Mouse (Mus musculus) central nervous system, embryonic 14 days (tissue): Measurements from ENCODE around the gene Mms22l. TPM values are rescaled to one million over a fixed set of nuclear protein-coding genes. Genes with fewer than 3 reads are reported as not detected.

Source experiments
- polyA plus RNA-seq: library from polyadenylated mRNA; depleted of rRNA; stranded (reverse); fragments of >200 nt; gene quantifications from 2 replicates; pipeline ENCODE4 v1.2.3, GENCODE M21; 2012; rRNA removed

Mms22l gene
- polyA plus RNA-seq: 17.5 and 22.2 TPM in 2 replicates

GRCm38 (mm10) chr4:24496116-24496952, at the start of gene Mms22l:
Gene Mms22l, plus strand, starts transcription at chr4:24496451.

